Mouse (Mus musculus): ENCODE results near the gene Cdc20b.

Gene Cdc20b

DNA sequence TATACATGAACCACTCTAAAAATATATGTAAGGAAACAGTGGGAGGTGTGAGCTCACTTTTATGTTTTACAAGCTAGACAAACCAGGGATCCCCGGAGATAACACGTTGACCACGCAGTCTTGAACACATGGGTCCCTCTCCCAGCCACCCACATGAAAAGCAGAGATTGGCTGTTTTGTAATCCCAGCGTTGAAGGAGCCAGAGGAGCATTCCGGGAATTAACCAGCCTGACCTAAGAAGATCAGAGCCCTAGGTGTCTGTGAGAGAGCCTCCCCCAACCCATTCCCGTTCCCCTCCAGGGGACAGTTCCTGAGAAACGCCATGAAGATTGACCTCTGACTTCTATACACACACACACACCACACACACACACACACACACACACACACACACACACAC is 3.6 kb upstream of the Cdc20b start:
- DNase-seq, result no peak

DNA sequence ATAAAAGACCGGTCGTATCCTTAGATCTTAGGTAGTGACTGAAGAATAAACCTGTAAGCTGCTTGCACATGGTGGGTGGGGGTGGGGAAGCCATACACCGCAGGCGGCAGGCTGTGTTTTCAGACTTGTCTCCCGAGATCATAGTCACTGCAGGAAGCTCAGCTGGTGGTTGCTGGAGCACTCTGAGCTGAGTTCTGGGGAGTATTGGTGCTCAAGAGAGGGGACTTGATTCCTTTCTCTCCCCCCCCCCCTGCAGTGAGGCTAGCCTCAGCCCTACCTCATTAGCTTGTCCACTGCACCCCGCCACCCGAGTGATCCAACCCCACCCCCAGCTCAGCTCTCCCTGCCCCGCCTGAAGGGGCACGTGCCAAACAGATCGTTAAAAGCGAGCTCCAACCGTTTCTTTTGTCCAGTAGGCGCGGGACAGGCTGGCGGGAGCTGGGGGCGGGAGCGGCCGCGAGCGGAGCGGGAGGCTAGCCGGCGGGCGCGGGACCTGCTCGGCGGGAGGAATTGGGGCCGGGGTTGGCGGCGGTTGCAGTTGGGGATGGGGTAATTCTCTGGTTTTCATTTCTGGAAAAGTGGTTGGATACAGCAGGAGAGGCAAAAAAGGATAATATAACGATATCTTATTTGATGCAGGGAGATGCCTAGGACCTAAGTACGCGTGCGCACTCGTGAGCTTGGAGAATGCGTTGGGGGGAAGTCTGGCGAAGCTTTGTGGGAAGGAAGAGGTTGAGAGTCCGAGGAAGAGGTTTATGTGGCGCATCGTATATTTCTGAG is 2.9 kb upstream of the Cdc20b start:
- no peak for DNase-seq

DNA sequence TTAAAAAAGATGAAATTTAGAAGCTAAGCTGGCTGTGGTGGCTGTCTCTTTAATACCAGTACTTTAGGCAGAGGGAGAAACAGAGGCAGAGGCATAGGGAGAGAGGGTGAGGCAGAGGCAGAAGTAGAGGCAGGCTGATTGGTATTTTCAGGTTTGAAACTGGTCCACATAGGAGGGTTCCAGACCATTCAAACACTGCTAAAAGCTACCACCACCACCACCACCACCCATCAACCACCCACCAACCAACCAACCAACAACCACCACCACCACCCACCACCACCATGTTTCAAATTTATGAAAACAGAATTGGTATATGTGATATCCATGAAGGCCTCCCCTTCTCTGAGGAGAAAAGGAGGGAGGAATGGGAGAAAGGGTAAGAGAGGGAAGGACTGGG is 2.1 kb upstream of the Cdc20b start:
- no peak for DNase-seq

DNA sequence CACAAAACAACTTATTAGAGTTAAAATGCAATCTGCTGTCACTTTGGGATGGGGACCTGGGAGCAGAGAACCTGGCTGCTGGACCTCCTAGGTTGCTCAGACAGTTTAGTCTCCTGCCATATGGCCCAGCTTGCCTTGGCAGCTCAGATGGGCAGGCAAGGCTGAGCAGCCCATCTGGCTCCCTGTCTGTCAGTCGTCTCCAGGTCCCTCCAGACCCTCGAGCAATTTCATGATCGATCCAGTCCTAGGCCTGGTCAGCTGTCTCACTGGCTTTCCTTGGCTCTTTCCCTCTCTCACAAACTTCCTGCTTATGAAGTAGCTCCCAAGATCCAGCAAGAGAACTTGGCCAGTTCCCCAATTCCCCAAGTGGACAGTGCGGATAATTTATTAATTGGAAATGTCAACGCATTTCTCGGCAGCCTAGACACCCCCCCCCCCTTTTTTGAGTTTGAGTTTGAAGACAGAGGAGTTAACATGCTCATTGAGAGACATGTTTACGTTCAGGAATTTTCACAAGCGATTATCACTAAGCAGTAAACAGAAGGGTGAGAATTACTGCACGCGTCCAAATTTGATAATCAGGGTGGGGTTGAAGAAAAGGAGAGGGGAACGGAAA is 532 bp upstream of the Cdc20b start:
- DNase-seq, result no peak

DNA sequence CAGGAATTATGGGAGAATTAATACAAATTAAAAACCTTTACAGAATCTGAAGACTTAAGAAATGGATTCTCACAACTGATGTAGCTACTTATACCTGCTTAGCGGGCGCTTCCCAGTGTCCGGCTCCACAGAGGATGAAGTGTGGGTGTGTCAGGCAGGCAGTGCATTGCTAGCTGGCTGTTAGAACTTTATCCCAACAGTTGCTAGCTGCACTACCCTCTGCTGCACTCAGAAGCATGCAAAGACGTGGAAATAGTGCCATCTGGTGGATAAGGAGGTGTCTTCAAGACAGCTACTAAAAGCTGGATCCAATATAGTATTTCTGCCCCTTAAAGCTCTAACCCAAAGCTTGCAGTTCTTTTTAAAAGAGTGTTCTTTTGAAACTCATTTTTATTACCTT is 941 bp downstream of the Cdc20b start:
- peak; percentile 61 for DNase-seq

DNA sequence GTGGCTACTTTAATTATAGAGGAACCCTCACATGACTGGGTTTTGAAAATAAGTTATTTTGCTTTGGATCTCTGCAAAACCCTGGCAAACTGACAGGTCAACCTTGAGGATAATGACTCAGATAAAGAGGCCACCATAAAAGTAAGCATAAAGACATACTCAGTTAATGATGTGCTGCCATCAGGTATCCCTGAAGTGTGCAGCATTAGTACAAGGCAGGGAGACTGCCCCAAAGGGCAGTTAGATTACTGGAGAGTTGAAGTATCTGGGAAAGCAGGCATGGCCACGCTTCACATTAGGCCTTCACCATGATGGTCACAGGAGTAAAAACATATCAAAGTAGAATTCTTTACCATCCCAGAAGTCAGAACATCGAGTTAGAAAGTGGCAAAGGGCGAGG is 10.0 kb downstream of the Cdc20b start:
- DNase-seq, result no peak

DNA sequence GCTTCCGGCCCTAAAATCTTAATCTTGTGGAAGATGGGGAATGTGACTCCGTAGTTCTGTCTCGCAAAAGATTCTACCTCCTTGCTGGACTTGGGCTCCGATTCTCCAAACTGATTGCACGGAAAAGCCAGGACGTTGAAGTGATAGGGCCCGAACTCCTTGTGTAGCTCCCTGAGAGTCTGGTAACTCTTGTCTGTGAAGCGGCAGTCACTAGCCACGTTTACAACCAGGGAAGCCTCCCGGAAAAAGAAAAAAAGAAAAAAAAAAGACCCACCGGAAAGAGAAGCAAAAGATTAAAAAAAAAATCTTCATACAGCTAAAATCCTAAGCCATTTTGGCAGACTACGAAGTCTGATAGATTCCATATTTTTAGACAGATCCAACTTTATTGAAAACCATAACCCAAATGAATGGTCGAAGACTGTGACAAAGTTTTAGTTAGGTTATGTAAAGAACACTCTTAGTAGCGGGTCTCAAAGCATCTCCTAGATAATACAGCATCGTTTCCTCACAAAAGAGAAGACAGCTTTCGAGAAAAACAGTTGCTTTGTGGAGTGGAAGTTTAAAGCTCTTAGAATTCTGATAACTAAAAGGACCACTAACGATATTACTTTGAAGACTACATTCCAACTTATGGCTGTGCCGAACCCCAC is 10.7 kb downstream of the Cdc20b start:
- DNase-seq, result no peak

DNA sequence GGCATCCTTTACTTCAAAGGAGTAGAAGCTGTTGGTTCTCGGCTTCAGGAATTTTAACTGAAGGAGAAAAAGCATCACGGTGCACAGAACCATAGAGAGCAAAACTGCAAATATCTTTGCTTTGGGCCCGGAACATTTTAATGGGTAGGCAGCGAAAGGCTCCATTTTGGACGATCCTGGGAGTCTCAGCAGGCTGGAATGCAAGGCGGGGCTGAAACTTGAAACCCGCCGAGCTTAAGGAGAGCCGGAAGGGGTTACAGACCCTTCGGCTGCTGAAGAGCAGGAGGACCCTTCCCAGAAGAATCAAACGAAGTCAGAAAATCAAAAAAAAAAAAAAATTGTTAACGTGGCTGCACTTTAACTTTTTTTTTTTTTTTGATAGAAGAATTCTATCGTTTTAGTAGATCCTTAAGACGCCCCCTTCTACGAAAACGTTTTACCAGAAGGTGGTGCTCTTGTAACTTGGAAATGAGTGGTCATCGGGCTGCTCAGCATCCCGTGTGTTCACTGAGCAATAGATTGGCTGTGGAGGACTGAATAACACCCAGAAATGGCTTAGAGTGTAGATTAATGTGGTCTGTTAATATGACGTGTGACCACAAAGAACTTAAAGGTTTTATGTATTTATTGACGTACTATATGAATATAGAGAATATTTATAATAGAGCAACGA is 11.4 kb downstream of the Cdc20b start, which contains the start of gene Gpx8:
Gene Gpx8 (minus strand): TSS at position 200 of the 673 bp plus-strand sequence.
- DNase-seq, result peak; percentile 39

DNA sequence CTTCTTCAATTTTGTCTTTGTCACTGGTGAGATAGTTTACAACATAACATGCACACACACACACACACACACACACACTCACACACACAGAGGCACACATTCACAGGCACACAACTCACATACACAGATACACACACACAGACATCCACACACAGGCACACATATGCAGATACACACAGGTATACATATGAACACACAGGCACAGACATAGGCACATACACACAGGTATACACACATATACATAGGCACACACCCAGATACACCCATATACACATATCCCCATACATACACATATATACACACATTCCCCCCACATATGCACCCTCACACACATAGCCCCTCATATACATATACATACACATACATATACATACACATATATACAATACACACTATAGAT is 12.1 kb downstream of the Cdc20b start:
- DNase-seq, result no peak

DNA sequence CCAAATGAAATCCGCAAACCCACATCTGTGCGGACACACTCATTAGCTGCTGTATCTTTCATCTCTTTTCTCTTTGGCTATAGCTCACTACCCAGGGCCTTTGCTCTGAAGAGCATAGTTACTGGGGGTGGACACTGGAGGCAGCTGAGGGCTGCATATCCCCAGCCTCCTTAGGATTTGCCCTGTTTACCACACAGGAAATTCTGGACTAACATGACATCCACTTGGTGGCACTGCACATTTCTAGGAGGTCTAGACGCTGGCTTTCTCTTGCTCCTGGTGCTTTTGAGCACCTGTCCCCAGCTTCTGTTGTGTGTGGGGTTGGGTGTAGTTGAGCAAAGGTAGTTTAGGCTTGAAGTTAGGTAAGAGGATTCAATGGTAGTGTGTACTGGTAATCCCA is 12.7 kb downstream of the Cdc20b start:
- no peak for DNase-seq

DNA sequence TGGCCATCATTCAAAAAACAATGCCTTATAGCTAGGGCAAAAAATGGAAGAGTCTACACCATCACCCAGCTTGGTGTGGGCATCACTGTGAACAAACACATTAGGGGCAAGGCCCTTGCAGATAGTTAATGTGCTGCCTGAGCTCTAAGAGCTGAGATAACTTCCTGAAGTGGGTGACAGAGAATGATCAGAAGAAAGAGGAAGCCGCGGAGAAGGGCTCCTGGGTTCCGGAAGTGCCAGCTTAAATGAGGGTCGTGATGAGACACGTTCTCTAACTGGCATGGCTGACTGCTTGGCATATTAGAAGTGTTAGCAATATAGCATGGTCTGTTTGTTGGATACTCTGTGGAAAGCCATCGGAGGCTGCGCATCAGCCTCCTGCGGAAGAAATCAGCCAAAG is 19.3 kb downstream of the Cdc20b start:
- no peak for DNase-seq

DNA sequence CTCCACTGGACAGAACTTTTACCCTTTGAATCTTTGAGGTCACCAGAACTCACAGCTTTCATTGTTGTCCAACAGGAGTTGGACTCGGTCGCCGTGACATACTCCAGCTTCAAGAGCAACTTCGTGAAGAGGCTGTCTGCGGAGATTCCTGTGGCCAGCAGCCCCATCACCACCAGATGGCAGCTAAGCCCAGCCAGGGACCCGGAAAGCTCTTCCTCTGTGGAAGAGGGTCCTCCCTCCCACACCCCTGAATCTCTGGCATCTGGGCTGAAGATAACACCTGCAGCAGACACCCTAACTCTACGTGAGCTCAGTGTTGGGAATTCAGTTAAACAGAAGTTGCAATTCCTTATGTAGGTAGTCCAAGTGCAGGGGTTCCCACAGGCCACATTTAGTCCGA is 20.9 kb downstream of the Cdc20b start:
- no peak for DNase-seq

DNA sequence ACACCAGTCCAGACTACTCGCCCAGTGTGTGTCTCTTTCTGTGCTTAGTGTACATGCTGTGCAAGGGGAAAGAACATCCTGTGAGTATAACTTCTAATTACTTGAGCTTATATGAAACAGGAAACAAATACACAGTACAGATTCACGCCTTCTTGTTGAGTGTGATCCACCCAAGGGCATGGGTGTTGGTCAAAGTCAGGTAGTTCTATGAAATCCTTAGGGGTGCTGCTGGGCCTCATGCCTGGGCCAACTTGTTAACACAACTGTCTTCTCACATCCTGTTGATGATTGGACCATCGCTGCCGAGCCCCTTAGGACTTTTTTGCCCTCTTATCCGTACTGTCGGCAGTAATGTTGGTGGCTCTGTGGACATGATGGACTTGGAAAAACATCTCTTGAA is 26.8 kb downstream of the Cdc20b start:
- DNase-seq, result no peak

DNA sequence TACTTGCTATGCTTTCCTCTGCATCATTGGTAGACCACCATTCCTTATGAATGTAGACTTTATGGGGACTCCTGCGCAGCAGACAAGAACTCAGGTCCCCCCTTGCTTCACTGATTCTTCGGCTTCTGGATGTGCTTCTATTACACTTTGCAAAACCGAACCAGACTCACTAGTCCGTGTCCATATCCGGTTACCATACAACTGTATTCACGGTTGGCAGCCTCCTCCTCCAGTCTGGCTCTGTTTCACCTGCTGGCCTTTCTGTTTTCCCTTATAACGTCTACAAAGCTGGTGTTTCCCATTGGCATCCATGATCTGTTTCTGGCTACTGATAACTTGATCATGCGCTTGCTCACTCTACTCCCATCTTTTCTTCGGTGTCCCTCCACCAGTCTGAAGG is 29.6 kb downstream of the Cdc20b start:
- no peak for DNase-seq

DNA sequence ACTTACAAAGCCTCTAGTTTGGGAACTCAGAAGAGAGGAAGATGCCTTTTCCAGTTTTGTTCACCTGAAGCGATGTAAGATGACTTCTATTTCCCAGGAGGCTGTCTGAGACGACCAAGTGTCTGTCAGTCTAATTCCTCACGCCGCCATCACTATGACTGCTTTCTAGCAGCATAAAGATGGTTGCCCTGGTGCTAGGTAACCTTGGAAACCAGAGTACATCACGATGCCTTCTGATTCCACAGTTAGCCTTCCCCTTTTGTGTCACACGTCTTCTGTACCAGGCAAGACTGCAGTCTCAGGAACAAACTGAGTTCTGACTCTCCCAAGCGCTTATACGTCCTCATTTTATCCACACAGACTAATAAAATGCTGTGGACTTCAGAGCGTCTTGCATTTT is 44.1 kb downstream of the Cdc20b start:
- DNase-seq, result no peak

DNA sequence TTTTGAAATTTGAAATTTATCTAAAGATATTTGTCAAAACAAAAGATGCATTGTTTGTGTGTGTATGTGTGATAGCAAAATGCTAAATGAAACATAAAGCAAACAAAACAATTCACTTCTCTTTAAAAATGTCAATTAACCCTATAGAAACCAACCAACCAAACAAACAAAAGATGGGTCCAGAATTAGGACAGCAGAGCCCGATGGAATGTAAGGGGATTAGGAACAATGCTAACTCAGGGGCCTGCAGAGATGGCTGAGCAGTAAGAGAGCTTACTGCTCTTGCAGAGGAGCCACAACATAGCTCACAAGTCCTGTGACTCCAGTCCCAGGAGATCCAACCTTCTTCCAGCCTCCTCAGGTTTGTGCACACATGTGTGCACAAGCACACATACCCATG is 47.2 kb downstream of the Cdc20b start:
- no peak for DNase-seq

DNA sequence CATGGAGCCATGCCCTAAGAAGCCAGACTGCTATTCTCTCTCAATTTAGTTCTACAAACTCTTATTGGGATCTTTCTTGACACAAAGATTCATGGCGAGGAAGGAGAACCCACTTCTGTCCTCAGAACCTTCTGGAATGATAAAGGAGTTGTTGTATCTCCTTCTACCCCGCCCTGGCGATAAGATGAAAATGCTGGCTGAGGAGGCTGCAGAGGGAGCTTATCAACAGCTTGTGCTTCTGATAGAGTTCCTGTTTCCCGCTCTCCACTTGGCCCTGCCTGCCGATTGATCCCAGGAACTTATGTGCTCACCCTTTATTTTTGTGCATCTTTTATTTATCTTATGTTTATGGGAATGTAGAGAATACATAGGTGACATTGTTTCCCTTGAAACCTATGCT is 49.8 kb downstream of the Cdc20b start:
- no peak for DNase-seq

DNA sequence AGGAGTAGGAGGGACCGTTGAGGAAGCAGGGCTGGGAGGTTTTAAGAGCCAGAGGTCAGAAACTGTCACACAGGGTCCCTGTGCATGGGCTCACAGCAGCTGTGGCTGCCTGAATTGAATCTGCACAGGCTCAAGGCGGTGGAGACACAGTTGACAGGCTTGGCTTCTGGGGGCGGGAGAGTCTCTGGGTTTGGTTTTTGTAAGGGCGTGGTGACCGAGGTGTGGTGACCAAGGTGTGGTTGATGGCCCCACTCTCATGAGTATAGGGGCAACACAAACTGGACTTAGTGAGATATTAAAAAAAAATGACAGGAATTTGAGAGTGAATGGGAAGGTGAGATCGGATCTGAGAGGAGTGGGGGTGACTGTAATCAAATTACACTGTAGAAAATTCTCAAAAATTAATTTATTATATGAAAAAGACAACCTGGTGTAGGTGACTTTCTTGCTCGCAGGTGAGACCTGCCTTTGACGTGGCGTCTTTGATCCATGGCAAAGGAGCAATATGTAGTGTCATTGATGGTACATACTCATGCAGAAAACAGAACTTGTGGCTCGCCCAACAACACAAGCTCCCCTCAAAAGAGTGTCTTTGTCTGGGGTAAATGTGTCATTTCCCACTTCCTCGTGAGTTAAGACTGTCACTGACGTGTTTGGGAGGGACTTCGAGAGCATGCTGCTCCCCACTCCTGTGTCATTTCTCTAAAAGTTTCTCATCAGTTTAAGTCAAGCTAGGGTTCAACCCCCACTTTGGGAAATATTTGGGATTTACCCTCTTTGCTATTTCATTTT is 52.5 kb downstream of the Cdc20b start:
- no peak for DNase-seq

DNA sequence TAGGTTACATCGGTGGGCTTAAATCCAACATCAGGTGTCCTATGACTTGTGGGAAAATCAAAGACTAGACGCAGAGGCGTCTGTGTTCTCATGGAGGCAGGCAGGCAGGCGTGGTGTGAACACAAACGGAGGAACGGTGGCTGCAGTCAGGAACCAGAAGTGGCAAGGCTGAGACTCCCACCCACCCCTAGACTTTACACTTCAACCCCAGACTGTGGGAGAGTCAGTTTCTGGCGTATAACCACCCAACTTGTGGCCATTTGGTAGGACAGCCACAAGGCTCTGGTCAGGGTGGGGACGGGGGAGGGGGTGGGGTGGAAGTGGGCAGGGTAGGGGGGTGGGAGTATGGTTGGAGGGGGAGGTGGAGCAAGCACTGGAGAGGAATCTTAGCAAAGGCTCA is 55.6 kb downstream of the Cdc20b start:
- DNase-seq, result no peak

DNA sequence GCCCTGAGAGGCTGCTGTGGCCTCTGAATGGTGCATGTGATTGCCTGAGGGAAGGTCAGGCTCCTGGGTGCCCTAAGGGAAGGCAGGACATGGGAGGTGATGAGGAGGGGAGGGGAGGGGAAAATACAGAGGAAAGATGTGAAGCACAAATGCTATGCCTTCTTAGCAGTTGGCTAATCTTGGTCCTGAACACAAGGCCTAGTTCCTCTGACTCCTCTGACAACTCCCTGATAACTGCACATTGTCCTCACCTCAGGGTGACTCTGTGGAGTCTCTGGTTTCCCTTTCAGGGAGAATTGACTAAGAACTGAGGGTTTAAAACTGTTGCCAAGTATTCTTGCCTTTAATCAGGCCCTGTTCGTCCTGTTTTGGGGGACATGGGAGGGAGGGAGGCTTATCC is 59.7 kb downstream of the Cdc20b start:
- DNase-seq, result no peak

DNA sequence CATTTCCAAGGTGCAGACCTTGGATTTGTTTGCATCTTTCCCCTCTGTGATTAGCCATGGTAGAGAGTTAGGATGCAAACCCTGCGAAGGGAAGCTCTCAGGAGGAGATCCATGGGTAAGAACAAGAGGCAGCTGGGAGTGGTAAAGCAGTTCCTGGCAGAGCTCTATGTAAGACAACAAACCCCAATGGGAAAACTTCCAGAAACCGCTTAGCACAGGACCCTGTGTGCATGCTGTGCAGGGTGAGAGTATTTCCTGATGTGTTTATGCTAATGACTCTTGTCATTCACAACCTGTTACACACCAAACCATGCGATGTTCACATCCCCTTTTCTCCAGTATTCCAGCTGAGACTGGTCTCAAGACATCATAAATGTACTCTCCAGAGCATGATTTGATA is 62.1 kb downstream of the Cdc20b start:
- DNase-seq, result no peak

DNA sequence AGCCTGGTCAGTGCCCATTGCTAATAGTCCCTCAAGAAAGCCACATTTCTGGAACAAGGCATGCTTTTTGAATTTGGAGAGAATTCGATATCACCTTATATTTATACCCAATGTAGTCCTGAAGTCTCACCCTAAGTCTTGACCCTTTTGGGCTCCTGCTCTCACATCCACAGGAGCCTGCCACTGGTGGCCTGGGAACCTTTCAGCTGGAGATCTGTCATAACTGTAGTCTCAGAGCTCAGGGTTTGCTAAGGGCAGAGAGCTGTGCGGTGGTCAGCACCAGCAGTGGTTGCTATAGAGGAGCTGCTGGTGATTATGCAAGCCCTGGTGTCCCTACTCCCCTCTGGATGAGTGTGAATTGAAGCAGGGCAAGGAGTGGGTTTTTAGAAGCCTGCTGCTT is 63.5 kb downstream of the Cdc20b start:
- DNase-seq, result no peak

DNA sequence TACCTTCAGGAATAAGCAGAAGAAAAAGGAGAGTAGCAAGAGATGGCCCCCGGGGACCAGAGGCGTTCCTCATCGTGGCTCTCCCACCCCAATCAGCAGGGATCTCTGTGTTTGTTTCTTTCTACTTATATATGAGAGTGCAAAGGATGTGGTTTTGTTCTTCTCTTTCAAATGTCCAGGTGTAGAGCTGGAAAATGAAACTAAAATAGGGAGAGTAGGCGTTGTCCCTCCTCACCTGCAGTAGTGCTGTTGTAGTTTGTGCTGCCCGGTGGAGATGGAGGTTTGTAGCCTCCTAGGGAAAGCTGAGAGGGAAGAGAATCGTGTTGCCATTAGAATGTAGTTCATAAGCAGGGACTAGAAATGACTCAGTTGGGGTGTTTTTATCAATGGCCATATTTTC is 66.0 kb downstream of the Cdc20b start, which contains the start of gene Gzma:
Gene Gzma (minus strand): TSS at position 103 of the 400 bp plus-strand sequence.
- no peak for DNase-seq
